Comparison of ENCODE assay signal across 28 mouse cellular contexts in the genomic region with DNA sequence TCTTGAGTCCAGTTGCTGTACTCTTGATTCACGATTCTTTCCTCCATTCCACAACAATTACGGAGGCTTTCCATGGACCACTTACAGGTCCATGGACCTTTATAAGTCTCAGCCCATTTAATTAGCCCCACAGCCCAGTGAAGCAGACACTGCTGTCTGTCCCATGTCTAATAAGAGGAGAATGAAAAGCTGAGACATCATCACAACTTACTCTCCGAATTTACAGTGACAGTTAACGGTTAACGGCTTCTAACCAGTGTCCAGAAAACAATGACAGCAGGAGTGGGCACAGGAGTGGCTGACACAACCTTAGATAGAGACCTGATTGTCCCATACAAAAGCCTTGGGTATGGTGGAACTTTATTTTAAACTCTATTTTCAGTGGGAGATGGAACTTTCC.
"Had no signal": no experiment of that assay in that cellular context is flagged by ENCODE, and none has a peak within 500 bp of the region (broad histone marks: within the 10 kb centered on the region; RNA-seq: fewer than 3 reads in every experiment).

No protein-coding gene starts in this region.

- DNase-seq: cerebellum, adult 2 months; cerebellum, adult 8-10 months; cerebellum, adult 9-10 months; cerebellum, adult 9-11 months; cerebellum, postnatal 10 days; cerebellum, postnatal 14 days; cerebellum, postnatal 25 days; cerebellum, postnatal 36 days; embryo, embryonic 11 days; forebrain, postnatal 0 days; gastrocnemius, adult 2 months; gastrocnemius, postnatal 10 days; gastrocnemius, postnatal 14 days; gastrocnemius, postnatal 25 days; gastrocnemius, postnatal 36 days; heart, adult 18-20 months; heart, adult 2 months had no signal

- ATAC-seq: forebrain, embryonic 13.5 days; forebrain, embryonic 14.5 days; forebrain, embryonic 15.5 days; forebrain, embryonic 16.5 days; forebrain, postnatal 0 days had no signal

- H3K36me3 ChIP-seq: embryonic facial prominence, embryonic 10.5 days; embryonic facial prominence, embryonic 12.5 days; embryonic facial prominence, embryonic 13.5 days; embryonic facial prominence, embryonic 15.5 days; forebrain, embryonic 10.5 days; forebrain, embryonic 12.5 days; forebrain, embryonic 15.5 days had no signal

- H3K4me3 ChIP-seq: embryonic facial prominence, embryonic 10.5 days; embryonic facial prominence, embryonic 12.5 days; embryonic facial prominence, embryonic 13.5 days; embryonic facial prominence, embryonic 15.5 days; erythroblast, embryonic 14.5 days; forebrain, embryonic 10.5 days; forebrain, embryonic 12.5 days; forebrain, embryonic 13.5 days; forebrain, embryonic 15.5 days; gastrocnemius, adult 2 months; heart, adult 2 months had no signal

- H3K27me3 ChIP-seq: embryonic facial prominence, embryonic 12.5 days; embryonic facial prominence, embryonic 13.5 days; embryonic facial prominence, embryonic 15.5 days; forebrain, embryonic 12.5 days; forebrain, embryonic 13.5 days; forebrain, embryonic 15.5 days had no signal

- H3K4me2 ChIP-seq: embryonic facial prominence, embryonic 12.5 days; embryonic facial prominence, embryonic 13.5 days; embryonic facial prominence, embryonic 15.5 days; forebrain, embryonic 12.5 days; forebrain, embryonic 13.5 days; forebrain, embryonic 15.5 days had no signal

- H3K27ac ChIP-seq: embryonic facial prominence, embryonic 10.5 days; embryonic facial prominence, embryonic 12.5 days; embryonic facial prominence, embryonic 13.5 days; embryonic facial prominence, embryonic 15.5 days; forebrain, embryonic 10.5 days; forebrain, embryonic 12.5 days; forebrain, embryonic 13.5 days; forebrain, embryonic 15.5 days; gastrocnemius, adult 2 months; heart, adult 2 months had no signal

- H3K9ac ChIP-seq: embryonic facial prominence, embryonic 12.5 days; embryonic facial prominence, embryonic 13.5 days; embryonic facial prominence, embryonic 15.5 days; forebrain, embryonic 12.5 days; forebrain, embryonic 13.5 days; forebrain, embryonic 15.5 days; forebrain, postnatal 0 days had no signal

- H3K9me3 ChIP-seq: embryonic facial prominence, embryonic 12.5 days; embryonic facial prominence, embryonic 13.5 days; embryonic facial prominence, embryonic 15.5 days; forebrain, embryonic 10.5 days; forebrain, embryonic 12.5 days; forebrain, embryonic 13.5 days; forebrain, embryonic 15.5 days had no signal

- H3K4me1 ChIP-seq: embryonic facial prominence, embryonic 10.5 days; forebrain, embryonic 10.5 days; forebrain, embryonic 12.5 days; forebrain, embryonic 13.5 days; forebrain, embryonic 15.5 days had no signal
